Mouse (Mus musculus) gastrocnemius, adult 8-10 months (tissue): ENCODE data around the gene Zdhhc15. TPM values are rescaled to one million over a fixed set of nuclear protein-coding genes. Genes with fewer than 3 reads are reported as not detected.
"Not testable (repeated sequence)": the region's sequence is repeated elsewhere in the genome, so short reads cannot be mapped to it uniquely, and the experiment has no call there.

ENCODE experiments used
- DNase-seq, 2 experiments: peaks; one replicate each; pipeline ENCODE4 v3.0.0; 2022; ENCODE audit warnings: low spot score in 2 of 2
- total RNA-seq, 4 experiments: library from RNA; stranded (reverse); gene quantifications; 2 replicates each; pipeline ENCODE4 v1.2.4; 2022

Zdhhc15 gene
- total RNA-seq: under 1 TPM in 3 of 4 experiments, not detected in 1; 0.05 to 0.20 (median 0.08) TPM

- peak in 1 of 2 experiments; percentile 4 for DNase-seq
These were observed at the start of gene Zdhhc15 for GRCm38 (mm10) chrX:104670757-104671549. Zdhhc15 (minus strand) TSS chrX:104671064.

GRCm38 (mm10) chrX:104707935-104708334 is 37.1 kb upstream of the Zdhhc15 start:
- DNase-seq: no peak

GRCm38 (mm10) chrX:104669850-104670756 is 761 bp downstream of the Zdhhc15 start:
- DNase-seq: no peak

GRCm38 (mm10) chrX:104656976-104657375 is 13.9 kb downstream of the Zdhhc15 start:
- DNase-seq: no peak

GRCm38 (mm10) chrX:104612531-104612930 is 58.3 kb downstream of the Zdhhc15 start:
- DNase-seq: no peak

GRCm38 (mm10) chrX:104603738-104604430 is 67.0 kb downstream of the Zdhhc15 start:
- DNase-seq: not testable (repeated sequence)

- not testable (repeated sequence) for DNase-seq
These were observed 68.5 kb downstream of the Zdhhc15 start for GRCm38 (mm10) chrX:104602168-104602859.

- DNase-seq: no peak
These were observed 96.9 kb downstream of the Zdhhc15 start for GRCm38 (mm10) chrX:104573946-104574345.

- DNase-seq: no peak
These were observed 103.4 kb downstream of the Zdhhc15 start for GRCm38 (mm10) chrX:104567497-104567896.

- DNase-seq: no peak
These were observed 125.6 kb downstream of the Zdhhc15 start for GRCm38 (mm10) chrX:104545283-104545682.

- no peak for DNase-seq
These were observed 126.8 kb downstream of the Zdhhc15 start for GRCm38 (mm10) chrX:104543919-104544595.

GRCm38 (mm10) chrX:104542635-104543034 is 128.2 kb downstream of the Zdhhc15 start:
- no peak for DNase-seq

GRCm38 (mm10) chrX:104501765-104502164 is 169.1 kb downstream of the Zdhhc15 start:
- no peak for DNase-seq

GRCm38 (mm10) chrX:104489626-104490355 is 181.1 kb downstream of the Zdhhc15 start:
- no peak for DNase-seq

- DNase-seq: no peak
These were observed 181.9 kb downstream of the Zdhhc15 start for GRCm38 (mm10) chrX:104488870-104489467.

- no peak for DNase-seq
These were observed 182.8 kb downstream of the Zdhhc15 start for GRCm38 (mm10) chrX:104488036-104488435.
